Mouse (Mus musculus): ENCODE results near the gene Shank2.

Gene Shank2

GRCm38 (mm10) chr7:144268778-144269177, 267.1 kb downstream of the Shank2 start:
- no peak for DNase-seq (ENCODE audit: low read depth, low spot score)

GRCm38 (mm10) chr7:144271074-144271473, 269.3 kb downstream of the Shank2 start:
- no peak for DNase-seq (ENCODE audit: low read depth, low spot score)

- no peak for DNase-seq (ENCODE audit: low read depth, low spot score)
Observed at GRCm38 (mm10) chr7:144278703-144279102, 277.0 kb downstream of the Shank2 start.

- DNase-seq (ENCODE audit: low read depth, low spot score): peak; percentile 21
Observed at GRCm38 (mm10) chr7:144283701-144284100, 282.0 kb downstream of the Shank2 start.

- peak; percentile 56 for DNase-seq (ENCODE audit: low read depth, low spot score)
Observed at GRCm38 (mm10) chr7:144284241-144285065, 282.7 kb downstream of the Shank2 start.

- DNase-seq (ENCODE audit: low read depth, low spot score): no peak
Observed at GRCm38 (mm10) chr7:144285066-144285633, 283.4 kb downstream of the Shank2 start.

GRCm38 (mm10) chr7:144285912-144286311, 284.2 kb downstream of the Shank2 start:
- DNase-seq (ENCODE audit: low read depth, low spot score): no peak

- no peak for DNase-seq (ENCODE audit: low read depth, low spot score)
Observed at GRCm38 (mm10) chr7:144287991-144288390, 286.3 kb downstream of the Shank2 start.

GRCm38 (mm10) chr7:144291478-144291877, 289.8 kb downstream of the Shank2 start:
- DNase-seq (ENCODE audit: low read depth, low spot score): no peak

GRCm38 (mm10) chr7:144293611-144294010, 291.9 kb downstream of the Shank2 start:
- DNase-seq (ENCODE audit: low read depth, low spot score): no peak

- DNase-seq (ENCODE audit: low read depth, low spot score): peak; percentile 66
Observed at GRCm38 (mm10) chr7:144294239-144295200, 292.8 kb downstream of the Shank2 start.

GRCm38 (mm10) chr7:144299351-144299750, 297.6 kb downstream of the Shank2 start:
- DNase-seq (ENCODE audit: low read depth, low spot score): no peak

- DNase-seq (ENCODE audit: low read depth, low spot score): no peak
Observed at GRCm38 (mm10) chr7:144301646-144302045, 299.9 kb downstream of the Shank2 start.

GRCm38 (mm10) chr7:144302498-144302897, 300.8 kb downstream of the Shank2 start:
- no peak for DNase-seq (ENCODE audit: low read depth, low spot score)

GRCm38 (mm10) chr7:144307853-144308409, 306.2 kb downstream of the Shank2 start:
- DNase-seq (ENCODE audit: low read depth, low spot score): no peak

GRCm38 (mm10) chr7:144314438-144315105, 312.8 kb downstream of the Shank2 start:
- DNase-seq (ENCODE audit: low read depth, low spot score): peak; percentile 10

GRCm38 (mm10) chr7:144316224-144316623, 314.5 kb downstream of the Shank2 start:
- DNase-seq (ENCODE audit: low read depth, low spot score): no peak

- no peak for DNase-seq (ENCODE audit: low read depth, low spot score)
Observed at GRCm38 (mm10) chr7:144316797-144317196, 315.1 kb downstream of the Shank2 start.

- no peak for DNase-seq (ENCODE audit: low read depth, low spot score)
Observed at GRCm38 (mm10) chr7:144324077-144324476, 322.3 kb downstream of the Shank2 start.

- no peak for DNase-seq (ENCODE audit: low read depth, low spot score)
Observed at GRCm38 (mm10) chr7:144324861-144325260, 323.1 kb downstream of the Shank2 start.

- no peak for DNase-seq (ENCODE audit: low read depth, low spot score)
Observed at GRCm38 (mm10) chr7:144325603-144326002, 323.9 kb downstream of the Shank2 start.

All from ZHBTc4 (cell line).